Mouse (Mus musculus) testis, adult 2 months (tissue): ENCODE data around the gene Card9. TPM values are rescaled to one million over a fixed set of nuclear protein-coding genes. Genes with fewer than 3 reads are reported as not detected.
A peak's percentile ranks its signal among the peaks of the same experiment; 100 is the strongest.
"Not testable (repeated sequence)": the region's sequence is repeated elsewhere in the genome, so short reads cannot be mapped to it uniquely, and the experiment has no call there.

Experiments used
- H3K27ac ChIP-seq: fragments of 200-500 bp; 2 replicates; pipeline ENCODE4 v1.5.1; 2012; ENCODE audit warnings: low read depth, low read length; ENCODE audit not compliant: control insufficient read depth, insufficient read depth
- H3K27me3 ChIP-seq: fragments of 200-500 bp; 2 replicates; pipeline ENCODE4 v1.6.1; 2012; ENCODE audit warnings: mild to moderate bottlenecking, low read length, moderate library complexity; ENCODE audit not compliant: control insufficient read depth, insufficient read depth
- H3K36me3 ChIP-seq: fragments of 200-500 bp; 2 replicates; pipeline ENCODE4 v1.6.1; 2012; ENCODE audit warnings: mild to moderate bottlenecking, low read length; ENCODE audit not compliant: control insufficient read depth, insufficient read depth
- H3K4me1 ChIP-seq: fragments of 200-500 bp; 2 replicates; pipeline ENCODE4 v1.6.1; 2012; ENCODE audit warnings: low read length; ENCODE audit not compliant: control insufficient read depth, insufficient read depth
- H3K4me3 ChIP-seq: fragments of 200-500 bp; 2 replicates; pipeline ENCODE4 v1.5.1; 2012; ENCODE audit warnings: low read depth, mild to moderate bottlenecking, low read length, moderate library complexity, mixed read lengths; ENCODE audit not compliant: control insufficient read depth
- CTCF ChIP-seq: fragments of 200-500 bp; IDR thresholded peaks from 2 replicates; pipeline ENCODE4 v1.5.1; 2012; ENCODE audit warnings: low read depth, mild to moderate bottlenecking, inconsistent platforms, low read length, moderate library complexity; ENCODE audit not compliant: control insufficient read depth, insufficient read depth, insufficient replicate concordance
- POLR2A ChIP-seq: fragments of 200-500 bp; IDR thresholded peaks from 2 replicates; pipeline ENCODE4 v1.6.1; 2012; ENCODE audit warnings: low read depth, mild to moderate bottlenecking, inconsistent platforms, low read length, moderate library complexity; ENCODE audit not compliant: control insufficient read depth
- polyA plus RNA-seq: library from polyadenylated mRNA; depleted of rRNA; stranded (reverse); fragments of >200 nt; gene quantifications from 2 replicates; pipeline ENCODE4 v1.2.3, GENCODE M21; 2012

Gene Card9
- polyA plus RNA-seq, 1 experiment, result 0.75 TPM

GRCm38 (mm10) chr2:26387713-26388112 is 27.0 kb upstream of the Card9 start:
- Histone ChIP-seq H3K27me3 (no peaks in the 10 kb centered on the region), H3K4me1 (peaks cover 6% of the 10 kb centered on the region), H3K4me3 (peak overlapping the region; percentile 91), H3K36me3 (no peaks in the 10 kb centered on the region; the same call in none of the 2 replicates), H3K27ac (no peak overlapping the region)
- no peak for TF ChIP-seq POLR2A
- TF ChIP-seq CTCF, result no peak

GRCm38 (mm10) chr2:26380871-26381270 is 20.2 kb upstream of the Card9 start:
- H3K27me3 ChIP-seq, H3K36me3 ChIP-seq, H3K4me1 ChIP-seq: not testable (repeated sequence)
- Histone ChIP-seq H3K4me3 (peak overlapping the region; percentile 100), H3K27ac (peak overlapping the region; percentile 81)

- H3K27me3 ChIP-seq, result no peaks in the 10 kb centered on the region
- peak within 1 kb of the TSS; percentile 100 for H3K4me3 ChIP-seq
- TF ChIP-seq POLR2A, result peak; percentile 81
- TF ChIP-seq CTCF, result no peak
- H3K36me3 ChIP-seq, result peaks cover 2% of the 10 kb centered on the region
- H3K4me1 ChIP-seq, result no peaks in the 10 kb centered on the region; the same call in 1 of the 2 replicates
- H3K27ac ChIP-seq, result peak within 1 kb of the TSS; percentile 81
Measured at GRCm38 (mm10) chr2:26380131-26380771, 19.5 kb upstream of the Card9 start, which contains the start of gene Snapc4. TSS of gene Snapc4 (minus strand) at chr2:26380653.

- H3K36me3 ChIP-seq, result peaks cover 10% of the 10 kb centered on the region
- H3K4me3 ChIP-seq, result no peak overlapping the region
- H3K27ac ChIP-seq, result no peak overlapping the region
- H3K4me1 ChIP-seq, result no peaks in the 10 kb centered on the region
- TF ChIP-seq CTCF (no peak), POLR2A (no peak)
- no peaks in the 10 kb centered on the region for H3K27me3 ChIP-seq
Measured at GRCm38 (mm10) chr2:26372396-26372795, 11.7 kb upstream of the Card9 start.

- Histone ChIP-seq H3K27me3 (no peaks in the 10 kb centered on the region), H3K27ac (no peak overlapping the region), H3K4me3 (no peak overlapping the region), H3K36me3 (peaks cover 5% of the 10 kb centered on the region), H3K4me1 (no peaks in the 10 kb centered on the region)
- no peak for TF ChIP-seq CTCF
- no peak for TF ChIP-seq POLR2A
Measured at GRCm38 (mm10) chr2:26368572-26368971, 7.9 kb upstream of the Card9 start.

GRCm38 (mm10) chr2:26367911-26368310 is 7.2 kb upstream of the Card9 start:
- no peak overlapping the region for H3K27ac ChIP-seq
- peaks cover 3% of the 10 kb centered on the region for H3K36me3 ChIP-seq
- TF ChIP-seq CTCF (no peak), POLR2A (no peak)

GRCm38 (mm10) chr2:26364738-26365465 is 4.2 kb upstream of the Card9 start:
- Histone ChIP-seq H3K27me3 (no peaks in the 10 kb centered on the region), H3K36me3 (peaks cover 3% of the 10 kb centered on the region), H3K27ac (no peak overlapping the region), H3K4me1 (no peaks in the 10 kb centered on the region), H3K4me3 (no peak overlapping the region)
- TF ChIP-seq CTCF (no peak), POLR2A (no peak)

More at GRCm38 (mm10) chr2:26367911-26368310, 7.2 kb upstream of the Card9 start:
- Histone ChIP-seq H3K27me3 (no peaks in the 10 kb centered on the region), H3K4me3 (no peak overlapping the region), H3K4me1 (no peaks in the 10 kb centered on the region)

- Histone ChIP-seq H3K27ac (no peak overlapping the region), H3K4me3 (no peak overlapping the region), H3K27me3 (no peaks in the 10 kb centered on the region), H3K4me1 (no peaks in the 10 kb centered on the region), H3K36me3 (peaks cover 2% of the 10 kb centered on the region)
- no peak for TF ChIP-seq CTCF
- no peak for TF ChIP-seq POLR2A
Measured at GRCm38 (mm10) chr2:26363481-26363880, 2.8 kb upstream of the Card9 start.
